Mouse (Mus musculus) liver, embryonic 14.5 days (tissue): ENCODE measurements around the gene Galns.

ENCODE experiments used
- CTCF ChIP-seq: IDR thresholded peaks from 2 replicates; pipeline ENCODE4 v1.5.1; 2016; ENCODE audit warnings: antibody characterized with exemption, low read depth, control low read depth
- EP300 ChIP-seq: IDR thresholded peaks from 2 replicates; pipeline ENCODE4 v1.6.1; 2016; ENCODE audit warnings: antibody characterized with exemption, low read depth

DNA sequence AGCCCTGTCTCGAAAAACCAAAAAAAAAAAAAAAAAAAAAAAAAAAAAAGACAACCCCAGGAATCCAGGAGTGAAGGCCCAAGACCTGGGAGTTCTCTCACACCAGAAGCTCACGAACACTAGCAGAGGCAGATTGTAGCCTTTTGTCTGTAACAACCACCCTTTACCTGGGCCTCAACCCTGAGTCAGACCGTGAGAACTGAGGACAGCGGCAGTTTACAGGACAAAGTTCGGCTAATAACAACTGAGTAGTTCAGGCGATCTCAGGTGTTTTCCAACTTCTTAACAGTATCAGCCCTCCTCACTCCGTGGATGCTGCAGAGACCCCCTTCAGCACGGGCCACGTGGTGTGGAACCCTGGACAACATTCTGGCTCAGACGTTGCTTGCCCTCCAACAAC lies 24.5 kb downstream of the Galns start:
- TF ChIP-seq CTCF (no peak), EP300 (no peak)
